Mouse (Mus musculus): ENCODE measurements around the gene Ttc39a. TPM values are rescaled to one million over a fixed set of nuclear protein-coding genes. Genes with fewer than 3 reads are reported as not detected.

Ttc39a gene
- polyA plus RNA-seq, 1 experiment = 0.70 TPM

DNA sequence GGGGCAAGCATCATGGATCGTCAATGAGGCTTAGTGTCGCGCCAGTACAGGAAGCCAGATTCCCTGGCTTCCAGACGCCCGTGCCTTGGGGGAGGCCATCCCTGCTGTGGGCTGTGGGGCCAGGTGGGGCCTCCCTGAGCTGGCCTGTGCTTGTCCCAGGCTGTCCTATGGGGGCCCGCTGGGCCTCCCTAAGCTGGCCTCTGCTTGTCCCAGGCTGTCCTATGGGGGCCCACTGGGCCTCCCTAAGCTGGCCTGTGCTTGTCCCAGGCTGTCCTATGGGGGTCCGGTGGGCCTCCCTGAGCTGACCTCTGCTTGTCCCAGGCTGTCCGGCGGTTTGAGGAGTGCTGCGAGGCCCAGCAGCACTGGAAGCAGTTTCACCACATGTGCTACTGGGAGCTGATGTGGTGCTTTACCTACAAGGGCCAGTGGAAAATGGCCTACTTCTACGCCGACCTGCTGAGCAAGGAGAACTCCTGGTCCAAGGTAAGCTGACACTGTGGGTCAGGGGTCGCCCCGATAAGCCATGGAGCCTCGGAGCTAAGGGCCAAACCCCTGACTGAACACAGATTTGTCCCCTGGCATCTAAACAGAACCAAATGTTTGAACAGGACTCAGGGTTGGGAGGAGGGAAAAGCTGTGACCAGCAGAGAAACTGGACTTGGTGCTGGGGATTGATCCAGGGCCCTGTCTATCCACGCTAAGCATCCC, 26.4 kb downstream of the Ttc39a start:
- Histone ChIP-seq H3K4me2 (ENCODE audit: low read depth) (peak overlapping the region; percentile 55), H3K79me2 (ENCODE audit: control insufficient read depth, insufficient read depth) (peaks cover 5% of the 10 kb centered on the region), H3ac (ENCODE audit: control insufficient read depth, insufficient read length) (no peak overlapping the region), H3K4me3 (no peak overlapping the region), H3K36me3 (ENCODE audit: control insufficient read depth, insufficient read depth) (no peaks in the 10 kb centered on the region), H3K27me3 (ENCODE audit: control insufficient read depth, insufficient read depth, insufficient read length) (no peaks in the 10 kb centered on the region)
- TF ChIP-seq E2F4 (IDR thresholded peaks at IDR 0.05; ENCODE audit: insufficient read depth) (no peak), MYOG (IDR thresholded peaks at IDR 0.05; ENCODE audit: control insufficient read depth in 1 of 3, insufficient read depth in 1 of 3, insufficient read length in 2 of 3, low read depth in 2 of 3) (no peak)

GRCm38 (mm10) chr4:109433641-109434040, 27.2 kb downstream of the Ttc39a start:
- TF ChIP-seq TCF3 (IDR thresholded peaks at IDR 0.05; ENCODE audit: insufficient read length, low read depth) (peak; percentile 62), MYOG (IDR thresholded peaks at IDR 0.05; ENCODE audit: control insufficient read depth in 1 of 3, insufficient read depth in 1 of 3, insufficient read length in 2 of 3, low read depth in 2 of 3) (peak; percentile 81 to 99 (median 89)), POLR2AphosphoS2 (IDR thresholded peaks at IDR 0.05; ENCODE audit: insufficient read length, low read depth) (peak; percentile 76), CEBPB (IDR thresholded peaks at IDR 0.05; ENCODE audit: insufficient read depth, poor library complexity, severe bottlenecking) (no peak), REST (IDR thresholded peaks at IDR 0.05; ENCODE audit: insufficient read depth, insufficient read length) (no peak), MYOD1 (IDR thresholded peaks at IDR 0.05; ENCODE audit: control insufficient read depth in 1 of 3, insufficient read length in 2 of 3, low read depth in 2 of 3) (peak; percentile 57 to 92 (median 84)), USF1 (IDR thresholded peaks at IDR 0.05; ENCODE audit: low read depth) (no peak), TCF12 (IDR thresholded peaks at IDR 0.05; ENCODE audit: insufficient read depth, poor library complexity, severe bottlenecking) (peak; percentile 79)
- H3ac ChIP-seq (ENCODE audit: control insufficient read depth, insufficient read length) = no peak overlapping the region
- peaks cover 5% of the 10 kb centered on the region for H3K79me2 ChIP-seq (ENCODE audit: control insufficient read depth, insufficient read depth)
- H3K36me3 ChIP-seq (ENCODE audit: control insufficient read depth, insufficient read depth) = no peaks in the 10 kb centered on the region
- H3K4me3 ChIP-seq = no peak overlapping the region
- no peaks in the 10 kb centered on the region for H3K27me3 ChIP-seq (ENCODE audit: control insufficient read depth, insufficient read depth, insufficient read length)
- peak overlapping the region; percentile 55 for H3K4me2 ChIP-seq (ENCODE audit: low read depth)

DNA sequence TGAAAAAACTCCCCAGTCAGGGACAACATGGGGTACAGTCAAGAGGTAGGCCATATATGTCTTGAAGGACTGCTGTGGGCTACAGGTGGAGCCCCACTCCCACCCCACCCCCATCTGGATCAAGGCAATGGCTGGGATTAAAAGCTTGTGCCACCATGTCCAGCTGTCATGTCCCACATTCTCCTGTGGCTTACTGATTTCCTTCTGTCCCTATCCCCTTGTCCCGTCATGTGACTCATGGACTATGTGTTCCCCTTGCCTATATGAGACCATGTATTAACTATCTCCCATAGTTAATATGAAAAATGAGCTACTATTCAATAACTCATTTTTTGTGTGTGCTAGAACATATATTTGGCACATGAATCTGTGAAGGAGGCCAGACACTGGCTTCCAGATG, 27.8 kb downstream of the Ttc39a start:
- H3ac ChIP-seq (ENCODE audit: control insufficient read depth, insufficient read length) = no peak overlapping the region
- peak overlapping the region; percentile 55 for H3K4me2 ChIP-seq (ENCODE audit: low read depth)
- no peak overlapping the region for H3K4me3 ChIP-seq
- H3K36me3 ChIP-seq (ENCODE audit: control insufficient read depth, insufficient read depth) = no peaks in the 10 kb centered on the region
- peaks cover 5% of the 10 kb centered on the region for H3K79me2 ChIP-seq (ENCODE audit: control insufficient read depth, insufficient read depth)
- H3K27me3 ChIP-seq (ENCODE audit: control insufficient read depth, insufficient read depth, insufficient read length) = no peaks in the 10 kb centered on the region
- TF ChIP-seq TCF12 (IDR thresholded peaks at IDR 0.05; ENCODE audit: insufficient read depth, poor library complexity, severe bottlenecking) (peak; percentile 40), MYOD1 (IDR thresholded peaks at IDR 0.05; ENCODE audit: control insufficient read depth in 1 of 3, insufficient read length in 2 of 3, low read depth in 2 of 3) (peak in 2 of 3 experiments; percentile 47 to 91), POLR2AphosphoS2 (IDR thresholded peaks at IDR 0.05; ENCODE audit: insufficient read length, low read depth) (peak; percentile 23), MYOG (IDR thresholded peaks at IDR 0.05; ENCODE audit: control insufficient read depth in 1 of 3, insufficient read depth in 1 of 3, insufficient read length in 2 of 3, low read depth in 2 of 3) (peak; percentile 27 to 85 (median 71)), USF1 (IDR thresholded peaks at IDR 0.05; ENCODE audit: low read depth) (peak; percentile 79), CEBPB (IDR thresholded peaks at IDR 0.05; ENCODE audit: insufficient read depth, poor library complexity, severe bottlenecking) (no peak), REST (IDR thresholded peaks at IDR 0.05; ENCODE audit: insufficient read depth, insufficient read length) (no peak)

- Histone ChIP-seq H3K27me3 (ENCODE audit: control insufficient read depth, insufficient read depth, insufficient read length) (no peaks in the 10 kb centered on the region), H3ac (ENCODE audit: control insufficient read depth, insufficient read length) (no peak overlapping the region), H3K4me2 (ENCODE audit: low read depth) (peak overlapping the region; percentile 52), H3K36me3 (ENCODE audit: control insufficient read depth, insufficient read depth) (peaks cover 6% of the 10 kb centered on the region), H3K79me2 (ENCODE audit: control insufficient read depth, insufficient read depth) (peaks cover 5% of the 10 kb centered on the region), H3K4me3 (no peak overlapping the region)
- no peak for TF ChIP-seq MAX (IDR thresholded peaks at IDR 0.05; ENCODE audit: low read depth)
- no peak for TF ChIP-seq E2F4 (IDR thresholded peaks at IDR 0.05; ENCODE audit: insufficient read depth)
- TF ChIP-seq MYOG (IDR thresholded peaks at IDR 0.05; ENCODE audit: control insufficient read depth in 1 of 3, insufficient read depth in 1 of 3, insufficient read length in 2 of 3, low read depth in 2 of 3) = peak in 1 of 3 experiments; percentile 61
- TF ChIP-seq POLR2A (IDR thresholded peaks at IDR 0.05; ENCODE audit: insufficient read length, low read depth) = peak; percentile 34
- no peak for TF ChIP-seq USF1 (IDR thresholded peaks at IDR 0.05; ENCODE audit: low read depth)
- TF ChIP-seq TCF12 (IDR thresholded peaks at IDR 0.05; ENCODE audit: insufficient read depth, poor library complexity, severe bottlenecking) = no peak
- TF ChIP-seq CEBPB (IDR thresholded peaks at IDR 0.05; ENCODE audit: insufficient read depth, poor library complexity, severe bottlenecking) = no peak
- TF ChIP-seq TCF3 (IDR thresholded peaks at IDR 0.05; ENCODE audit: insufficient read length, low read depth) = no peak
- peak in 1 of 3 experiments; percentile 39 for TF ChIP-seq MYOD1 (IDR thresholded peaks at IDR 0.05; ENCODE audit: control insufficient read depth in 1 of 3, insufficient read length in 2 of 3, low read depth in 2 of 3)
- TF ChIP-seq SRF (IDR thresholded peaks at IDR 0.05; ENCODE audit: control insufficient read depth, insufficient read length, low read depth) = no peak
- TF ChIP-seq POLR2AphosphoS2 (IDR thresholded peaks at IDR 0.05; ENCODE audit: insufficient read length, low read depth) = peak; percentile 53
- TF ChIP-seq REST (IDR thresholded peaks at IDR 0.05; ENCODE audit: insufficient read depth, insufficient read length) = no peak
Measured at GRCm38 (mm10) chr4:109437913-109438878, 31.8 kb downstream of the Ttc39a start.
